Comparison of ENCODE assay signal across 14 mouse cellular contexts in the genomic region with DNA sequence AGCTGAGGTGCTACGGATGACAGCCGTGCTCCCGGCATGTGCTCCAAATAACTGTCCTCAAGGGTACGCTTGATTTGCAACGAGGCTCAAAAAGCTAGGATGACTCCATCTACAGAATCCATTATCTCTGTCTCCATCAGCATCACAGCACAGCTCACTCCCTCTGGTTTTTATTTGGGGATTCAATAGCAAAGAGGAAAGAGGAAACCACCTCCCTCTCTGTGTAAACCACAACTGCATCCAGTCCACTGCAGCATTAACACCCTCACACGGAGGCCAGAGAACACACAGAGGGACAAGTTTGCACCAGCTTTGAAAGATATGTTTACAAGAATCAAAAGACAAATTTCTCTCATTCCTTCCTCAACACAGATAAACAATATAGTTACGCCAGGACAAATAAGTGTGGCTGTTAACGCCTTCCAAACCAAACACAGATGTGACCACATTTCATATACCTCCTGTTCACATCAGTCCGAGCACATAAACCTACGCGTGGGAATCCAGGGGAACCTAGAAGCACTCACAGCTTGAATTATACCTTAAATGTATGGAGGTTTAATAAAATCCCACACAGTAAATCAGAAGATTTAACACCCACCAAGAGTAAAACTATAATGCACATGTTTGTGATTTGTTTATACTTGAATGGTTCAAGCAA. TPM values are rescaled to one million over a fixed set of nuclear protein-coding genes. Genes with fewer than 3 reads are reported as not detected.
"Had no signal": no experiment of that assay in that cellular context is flagged by ENCODE, and none has a peak within 500 bp of the region (broad histone marks: within the 10 kb centered on the region; RNA-seq: fewer than 3 reads in every experiment).

No protein-coding gene starts in this region.

- H3K4me3 ChIP-seq: left cerebral cortex, adult 2 months; limb, embryonic 15.5 days; liver, embryonic 12.5 days; myocyte had no signal

- H3K9me3 ChIP-seq: limb, embryonic 15.5 days; liver, embryonic 12.5 days had no signal

- H3K4me2 ChIP-seq: limb, embryonic 15.5 days; liver, embryonic 12.5 days had no signal

- H3K27ac ChIP-seq: hindbrain, postnatal 0 days; left cerebral cortex, adult 2 months; limb, embryonic 15.5 days; liver, embryonic 12.5 days had no signal

- H3K36me3 ChIP-seq: limb, embryonic 15.5 days; liver, embryonic 12.5 days had no signal

- ATAC-seq: hindbrain, postnatal 0 days; liver, embryonic 12.5 days had no signal

- H3K27me3 ChIP-seq: limb, embryonic 15.5 days; liver, embryonic 12.5 days had no signal

- H3K4me1 ChIP-seq: limb, embryonic 15.5 days; liver, embryonic 12.5 days had no signal

- DNase-seq: kidney, adult 18-20 months; kidney, postnatal 25 days; midbrain, embryonic 14.5 days; retina, postnatal 1 day; right cerebral cortex, postnatal 4 days; spleen, adult 18-20 months; thymus, adult 2 months; thymus, postnatal 25 days had no signal

- H3K9ac ChIP-seq: limb, embryonic 15.5 days; liver, embryonic 12.5 days had no signal

RNA-seq across cellular contexts. Expression of gene Ptgfr, which starts 9.3 kb away (rescaled TPM):
- total RNA-seq: megakaryocyte-erythroid progenitor cell, adult 5-6 weeks had no signal
